24 mouse cellular contexts compared by ENCODE assay signal in genomic region chr11:63948371-63948770, GRCm38 (mm10). TPM values are rescaled to one million over a fixed set of nuclear protein-coding genes. Genes with fewer than 3 reads are reported as not detected.
DNase-seq lines count a peak whose midpoint lies in the region; ATAC-seq lines count a peak whose summit lies in the region.
"Had no signal": no experiment of that assay in that cellular context is flagged by ENCODE, and none has a peak within 500 bp of the region (broad histone marks: within the 10 kb centered on the region; RNA-seq: fewer than 3 reads in every experiment).

No protein-coding gene starts in this region.

- no peak overlapping the region for H3K27ac ChIP-seq in heart, embryonic 11.5 days (ENCODE audit: low read depth, low read length)
- H3K27ac ChIP-seq in midbrain, embryonic 11.5 days (ENCODE audit: low read depth, low read length): no peak overlapping the region
- no peak overlapping the region for H3K27ac ChIP-seq in midbrain, embryonic 16.5 days (ENCODE audit: low read length)
- H3K27ac ChIP-seq: embryonic facial prominence, embryonic 13.5 days; forebrain, embryonic 12.5 days; forebrain, embryonic 15.5 days; heart, embryonic 15.5 days; hindbrain, embryonic 10.5 days; hindbrain, embryonic 13.5 days had no signal

- peaks cover 7% of the 10 kb centered on the region; the same call in 1 of the 2 replicates for H3K4me1 ChIP-seq in heart, embryonic 11.5 days (ENCODE audit: control insufficient read depth, insufficient read depth, low read length)
- peaks cover 13% of the 10 kb centered on the region for H3K4me1 ChIP-seq in midbrain, embryonic 11.5 days (ENCODE audit: control insufficient read depth, insufficient read depth, low read length)
- peaks cover 12% of the 10 kb centered on the region; the same call in 1 of the 2 replicates for H3K4me1 ChIP-seq in midbrain, embryonic 16.5 days (ENCODE audit: control insufficient read depth, insufficient read depth, low read length)

- no peaks in the 10 kb centered on the region for H3K36me3 ChIP-seq in heart, embryonic 11.5 days (ENCODE audit: control insufficient read depth, insufficient read depth, low read length)
- H3K36me3 ChIP-seq in midbrain, embryonic 11.5 days (ENCODE audit: control insufficient read depth, insufficient read depth, low read length): no peaks in the 10 kb centered on the region
- no peaks in the 10 kb centered on the region for H3K36me3 ChIP-seq in midbrain, embryonic 16.5 days (ENCODE audit: control insufficient read depth, insufficient read depth, low read length)
- H3K36me3 ChIP-seq: embryonic facial prominence, embryonic 13.5 days; forebrain, embryonic 12.5 days; forebrain, embryonic 15.5 days; heart, embryonic 12.5 days; heart, embryonic 15.5 days; hindbrain, embryonic 10.5 days; hindbrain, embryonic 13.5 days had no signal

- no peak for ATAC-seq in heart, embryonic 11.5 days (replicated peaks; ENCODE audit: insufficient number of reproducible peaks, low FRiP score, low TSS enrichment)
- ATAC-seq in midbrain, embryonic 11.5 days (ENCODE audit: low FRiP score): no peak
- ATAC-seq in midbrain, embryonic 16.5 days: no peak
- ATAC-seq in megakaryocyte, adult 5-6 weeks (ENCODE audit: poor library complexity, severe bottlenecking): peak; percentile 81
- ATAC-seq: forebrain, embryonic 15.5 days; hindbrain, embryonic 16.5 days; Patski had no signal

- 80% methylated on average over 11 of the region's 11 CpGs for WGBS in heart, embryonic 11.5 days (ENCODE audit: insufficient replicate concordance)
- WGBS in midbrain, embryonic 11.5 days: 88% methylated on average over 11 of the region's 11 CpGs
- 87% methylated on average over 11 of the region's 11 CpGs for WGBS in midbrain, embryonic 16.5 days

- H3K27me3 ChIP-seq in heart, embryonic 11.5 days (ENCODE audit: control insufficient read depth, insufficient read depth, low read length): peaks cover 4% of the 10 kb centered on the region; the same call in 1 of the 2 replicates
- no peaks in the 10 kb centered on the region for H3K27me3 ChIP-seq in midbrain, embryonic 11.5 days (ENCODE audit: control insufficient read depth, insufficient read depth, low read length)
- no peaks in the 10 kb centered on the region for H3K27me3 ChIP-seq in midbrain, embryonic 16.5 days (ENCODE audit: control insufficient read depth, insufficient read depth, low read depth, low read length)
- H3K27me3 ChIP-seq: forebrain, embryonic 15.5 days; Patski had no signal

- peak; percentile 84 for DNase-seq in heart, adult 11 months
- peak; percentile 57 for DNase-seq in midbrain, embryonic 11.5 days (ENCODE audit: low spot score, missing footprints)
- no peak for DNase-seq in ovary, adult 18-20 months (ENCODE audit: low spot score)
- DNase-seq: adrenal gland, postnatal 10 days; adrenal gland, postnatal 36 days; cerebellum, adult 18-20 months; cerebellum, adult 9-10 months; cerebellum, postnatal 14 days; gastrocnemius, postnatal 25 days; heart, postnatal 10 days; heart, postnatal 36 days had no signal

- no peak overlapping the region for H3K4me2 ChIP-seq in heart, embryonic 11.5 days
- H3K4me2 ChIP-seq in midbrain, embryonic 11.5 days: no peak overlapping the region
- H3K4me2 ChIP-seq in midbrain, embryonic 16.5 days (ENCODE audit: low read length): no peak overlapping the region
- H3K4me2 ChIP-seq: embryonic facial prominence, embryonic 13.5 days; forebrain, embryonic 12.5 days; forebrain, embryonic 15.5 days; heart, embryonic 12.5 days; heart, embryonic 15.5 days; hindbrain, embryonic 13.5 days had no signal

- no peak overlapping the region for H3K9ac ChIP-seq in heart, embryonic 11.5 days (ENCODE audit: low read depth, low read length)
- H3K9ac ChIP-seq in midbrain, embryonic 11.5 days (ENCODE audit: low read length): no peak overlapping the region
- H3K9ac ChIP-seq in midbrain, embryonic 16.5 days (ENCODE audit: low read depth, low read length): no peak overlapping the region
- H3K9ac ChIP-seq: embryonic facial prominence, embryonic 13.5 days; forebrain, embryonic 12.5 days; forebrain, embryonic 15.5 days; heart, embryonic 12.5 days; heart, embryonic 15.5 days; hindbrain, embryonic 13.5 days had no signal

- H3K9me3 ChIP-seq in heart, embryonic 11.5 days (replicated peaks; ENCODE audit: control insufficient read depth, low read length): no peaks in the 10 kb centered on the region
- no peaks in the 10 kb centered on the region for H3K9me3 ChIP-seq in midbrain, embryonic 11.5 days (ENCODE audit: control insufficient read depth, low read length)
- H3K9me3 ChIP-seq in midbrain, embryonic 16.5 days (replicated peaks; ENCODE audit: control insufficient read depth, low read length, poor library complexity, severe bottlenecking): no peaks in the 10 kb centered on the region
- H3K9me3 ChIP-seq: embryonic facial prominence, embryonic 13.5 days; forebrain, embryonic 12.5 days; forebrain, embryonic 15.5 days; heart, embryonic 12.5 days; heart, embryonic 15.5 days; hindbrain, embryonic 10.5 days; hindbrain, embryonic 13.5 days had no signal

- H3K4me3 ChIP-seq in heart, embryonic 11.5 days (ENCODE audit: low read depth, low read length): no peak overlapping the region
- H3K4me3 ChIP-seq in midbrain, embryonic 11.5 days (ENCODE audit: low read depth, low read length): no peak overlapping the region
- H3K4me3 ChIP-seq in midbrain, embryonic 16.5 days (ENCODE audit: low read depth, low read length): no peak overlapping the region
- H3K4me3 ChIP-seq: embryonic facial prominence, embryonic 13.5 days; erythroblast, embryonic 14.5 days; forebrain, embryonic 12.5 days; forebrain, embryonic 15.5 days; heart, embryonic 12.5 days; heart, embryonic 15.5 days; hindbrain, embryonic 10.5 days; hindbrain, embryonic 13.5 days had no signal

RNA-seq across cellular contexts. Expression of gene Hs3st3b1, which starts 26.3 kb away (rescaled TPM):
- 4.2 and 5.3 TPM in 2 replicates for polyA plus RNA-seq in heart, embryonic 11.5 days (2014; fragmentation: Nextera tagmentation; extraction: Ambion mirVana)
- 17.5 and 18.1 TPM in 2 replicates for polyA plus RNA-seq in midbrain, embryonic 11.5 days (2014; fragmentation: Nextera tagmentation; extraction: Ambion mirVana)
- polyA plus RNA-seq in midbrain, embryonic 16.5 days (2015; fragmentation: Nextera tagmentation; extraction: Ambion mirVana): 9.4 and 15.4 TPM in 2 replicates
- 0.38 and 0.55 TPM in 2 replicates for total RNA-seq in megakaryocyte, adult 5-6 weeks (2015)
- total RNA-seq in megakaryocyte, adult 5-6 weeks (2017): 0.59 and 0.77 TPM in 2 replicates
